Mouse (Mus musculus): ENCODE measurements around the gene D10Jhu81e. TPM values are rescaled to one million over a fixed set of nuclear protein-coding genes. Genes with fewer than 3 reads are reported as not detected.
"Not testable (repeated sequence)": the region's sequence is repeated elsewhere in the genome, so short reads cannot be mapped to it uniquely, and the experiment has no call there.

D10Jhu81e gene
- polyA plus RNA-seq, 1 experiment from 2014 or later: 20.8 TPM

DNA sequence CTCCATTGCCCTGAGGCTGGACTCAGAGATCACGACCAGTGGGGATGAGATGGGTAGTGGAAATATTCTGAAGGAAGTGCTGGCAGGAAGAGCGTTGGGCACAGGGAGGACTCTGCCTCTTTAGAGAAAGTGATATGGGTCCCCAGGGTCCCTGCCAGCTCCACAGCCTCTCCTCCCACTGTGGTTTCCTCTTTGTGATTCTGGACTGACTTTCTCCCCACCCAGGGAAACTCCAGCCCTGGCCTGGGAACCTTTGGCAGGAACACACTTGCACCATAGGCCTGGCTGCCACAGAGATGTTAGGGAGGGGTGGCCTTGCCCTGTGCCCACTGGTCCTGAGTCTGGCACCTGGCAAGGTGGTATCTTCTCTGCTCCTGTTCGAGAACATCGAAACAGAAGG lies 39.6 kb downstream of the D10Jhu81e start:
- Histone ChIP-seq H3K27ac (ENCODE audit: low read depth) (no peak overlapping the region), H3K4me3 (ENCODE audit: low read depth, low read length) (no peak overlapping the region), H3K4me1 (ENCODE audit: insufficient read depth) (peaks cover 13% of the 10 kb centered on the region), H3K27me3 (ENCODE audit: insufficient read depth, low read length) (no peaks in the 10 kb centered on the region), H3K9me3 (ENCODE audit: low read length) (no peaks in the 10 kb centered on the region), H3K4me2 (ENCODE audit: low read depth, low read length) (no peak overlapping the region), H3K9ac (replicated peaks) (no peak overlapping the region), H3K36me3 (replicated peaks; ENCODE audit: insufficient read depth, low read length) (no peaks in the 10 kb centered on the region)
- no peak for ATAC-seq
- no peak for TF ChIP-seq CTCF (IDR thresholded peaks at IDR 0.05; ENCODE audit: low read depth)
- no peak for TF ChIP-seq EP300 (IDR thresholded peaks at IDR 0.05; ENCODE audit: low read depth)
- WGBS (ENCODE audit: insufficient replicate concordance): 59% methylated on average over 4 of the region's 4 CpGs
- DNase-seq: no peak

DNA sequence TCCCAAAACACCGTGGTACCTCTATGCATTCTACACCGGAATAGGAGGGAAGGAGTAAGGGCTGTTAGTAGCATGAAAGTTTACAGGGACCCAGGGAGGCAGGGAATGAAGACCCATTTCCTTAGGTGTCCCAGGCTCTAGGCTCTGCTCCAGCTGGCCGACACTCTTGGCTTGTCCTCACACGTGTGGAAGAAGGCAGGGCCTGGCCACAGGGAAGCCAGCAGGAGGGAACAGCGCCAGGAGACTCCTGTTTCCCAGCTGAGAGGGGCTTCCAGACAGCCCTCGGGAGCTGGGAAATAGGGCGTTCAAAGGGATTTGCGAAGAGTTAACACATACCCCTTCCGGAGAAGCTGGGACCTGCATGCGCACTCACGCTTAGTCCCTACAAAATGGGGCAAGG lies 40.2 kb downstream of the D10Jhu81e start:
- WGBS (ENCODE audit: insufficient replicate concordance): 67% methylated on average over 11 of the region's 11 CpGs
- DNase-seq: no peak
- no peak overlapping the region for H3K4me2 ChIP-seq (ENCODE audit: low read depth, low read length)

DNA sequence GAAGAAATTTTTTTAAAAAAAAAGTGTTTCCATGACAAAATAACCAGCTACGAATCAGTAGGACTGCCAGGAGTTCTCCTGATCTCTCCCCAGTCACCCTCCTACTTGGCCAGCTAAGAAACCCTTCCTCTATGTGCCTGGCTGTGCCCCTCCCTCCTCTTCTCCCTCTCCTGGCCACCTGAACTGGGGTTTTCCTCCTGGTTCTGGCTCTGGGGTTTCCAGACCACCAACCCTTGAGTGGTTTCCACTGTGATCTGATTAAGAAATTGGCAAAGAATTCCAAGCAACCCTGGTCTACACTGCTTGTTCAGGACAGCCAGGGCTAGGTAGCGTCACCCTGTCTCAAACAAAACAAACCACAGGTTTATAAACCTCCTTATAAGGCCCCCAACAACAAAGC lies 40.9 kb downstream of the D10Jhu81e start:
- no peak overlapping the region for H3K9ac ChIP-seq (replicated peaks)
- no peaks in the 10 kb centered on the region for H3K36me3 ChIP-seq (replicated peaks; ENCODE audit: insufficient read depth, low read length)
- no peaks in the 10 kb centered on the region for H3K27me3 ChIP-seq (ENCODE audit: insufficient read depth, low read length)
- peaks cover 4% of the 10 kb centered on the region; the same call in 1 of the 2 replicates for H3K4me1 ChIP-seq (ENCODE audit: insufficient read depth)
- H3K9me3 ChIP-seq (ENCODE audit: low read length): no peaks in the 10 kb centered on the region
- ATAC-seq (no peak), DNase-seq (no peak)
- TF ChIP-seq EP300 (IDR thresholded peaks at IDR 0.05; ENCODE audit: low read depth): no peak
- no peak for TF ChIP-seq CTCF (IDR thresholded peaks at IDR 0.05; ENCODE audit: low read depth)
- WGBS (ENCODE audit: insufficient replicate concordance): 83% methylated on average over 2 of the region's 2 CpGs
- no peak overlapping the region for H3K4me2 ChIP-seq (ENCODE audit: low read depth, low read length)
- H3K4me3 ChIP-seq (ENCODE audit: low read depth, low read length): no peak overlapping the region
- H3K27ac ChIP-seq (ENCODE audit: low read depth): no peak overlapping the region

More for the DNA sequence above, 40.2 kb downstream of the D10Jhu81e start:
- no peaks in the 10 kb centered on the region for H3K27me3 ChIP-seq (ENCODE audit: insufficient read depth, low read length)
- H3K4me1 ChIP-seq (ENCODE audit: insufficient read depth): peaks cover 7% of the 10 kb centered on the region
- H3K27ac ChIP-seq (ENCODE audit: low read depth): no peak overlapping the region
- no peak overlapping the region for H3K4me3 ChIP-seq (ENCODE audit: low read depth, low read length)
- no peak overlapping the region for H3K9ac ChIP-seq (replicated peaks)
- no peaks in the 10 kb centered on the region for H3K36me3 ChIP-seq (replicated peaks; ENCODE audit: insufficient read depth, low read length)
- TF ChIP-seq EP300 (IDR thresholded peaks at IDR 0.05; ENCODE audit: low read depth): no peak
- no peak for TF ChIP-seq CTCF (IDR thresholded peaks at IDR 0.05; ENCODE audit: low read depth)
- no peaks in the 10 kb centered on the region for H3K9me3 ChIP-seq (ENCODE audit: low read length)
- no peak for ATAC-seq

DNA sequence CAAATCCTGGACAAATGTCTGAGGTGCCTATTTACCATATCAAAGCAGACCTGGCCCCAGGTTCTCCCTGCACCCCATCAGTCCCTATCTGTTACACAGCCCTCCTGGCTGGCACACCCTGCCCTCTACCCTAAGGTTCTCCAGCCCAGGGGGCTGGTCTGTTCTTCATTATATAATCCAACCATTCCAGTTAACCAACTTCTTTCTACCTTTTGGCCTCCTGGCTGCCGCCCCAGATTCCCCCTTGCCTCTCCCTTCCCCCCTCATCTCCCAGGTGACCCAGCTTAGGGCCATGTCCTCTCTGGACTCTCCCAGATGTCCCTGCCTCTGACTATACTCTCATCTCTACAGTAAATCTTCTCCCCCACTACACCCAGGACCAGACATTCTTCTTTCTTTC lies 41.7 kb downstream of the D10Jhu81e start:
- 52% methylated on average over 1 of the region's 1 CpGs for WGBS (ENCODE audit: insufficient replicate concordance)
- H3K9me3 ChIP-seq (ENCODE audit: low read length): no peaks in the 10 kb centered on the region
- no peak for DNase-seq
- no peak overlapping the region for H3K4me3 ChIP-seq (ENCODE audit: low read depth, low read length)
- H3K9ac ChIP-seq (replicated peaks): no peak overlapping the region
- peaks cover 4% of the 10 kb centered on the region; the same call in 1 of the 2 replicates for H3K4me1 ChIP-seq (ENCODE audit: insufficient read depth)
- no peaks in the 10 kb centered on the region for H3K36me3 ChIP-seq (replicated peaks; ENCODE audit: insufficient read depth, low read length)
- peak; percentile 41; the same call in 1 of the 2 replicates for ATAC-seq
- H3K4me2 ChIP-seq (ENCODE audit: low read depth, low read length): no peak overlapping the region
- TF ChIP-seq EP300 (IDR thresholded peaks at IDR 0.05; ENCODE audit: low read depth) (no peak), CTCF (IDR thresholded peaks at IDR 0.05; ENCODE audit: low read depth) (no peak)
- H3K27me3 ChIP-seq (ENCODE audit: insufficient read depth, low read length): no peaks in the 10 kb centered on the region
- no peak overlapping the region for H3K27ac ChIP-seq (ENCODE audit: low read depth)

DNA sequence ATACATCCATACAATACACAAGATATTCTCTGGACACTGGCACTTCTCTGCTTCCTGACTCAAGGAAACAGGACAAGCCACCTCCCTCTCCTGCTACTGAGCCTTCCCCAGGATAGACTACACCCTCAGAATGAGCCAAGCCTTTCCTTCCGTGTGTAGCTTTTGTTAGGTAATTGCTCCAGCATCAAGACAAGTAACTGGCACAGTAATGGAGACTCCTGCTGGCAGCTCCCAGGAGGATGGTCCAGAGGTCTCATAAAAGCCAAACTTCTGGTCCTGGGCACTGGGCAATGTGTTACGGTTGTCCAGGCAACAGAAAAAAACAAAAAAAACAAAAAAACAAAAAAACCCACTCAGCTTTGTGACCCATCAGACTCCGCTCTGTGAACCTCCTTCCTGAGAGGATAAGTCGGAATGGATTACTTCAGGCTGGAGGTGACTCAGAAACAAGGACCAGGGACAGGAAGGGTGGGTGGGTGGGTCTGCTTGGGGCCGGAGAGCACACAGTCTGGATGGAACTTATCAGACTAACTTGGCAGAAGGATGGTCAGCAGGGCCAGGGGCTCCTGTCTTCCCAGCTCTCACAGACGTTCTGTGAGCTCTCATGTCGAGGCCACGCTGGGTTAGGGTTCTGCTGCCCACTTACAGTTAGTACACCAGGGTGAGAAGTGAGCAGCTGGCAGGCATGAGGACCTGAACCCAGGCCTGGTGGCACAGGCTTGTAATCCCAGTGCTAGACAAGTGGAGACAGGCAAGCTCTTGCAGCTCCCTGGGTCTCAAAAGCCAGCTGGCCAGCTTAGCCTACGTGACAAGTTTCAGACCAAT lies 42.3 kb downstream of the D10Jhu81e start:
- H3K4me1 ChIP-seq (ENCODE audit: insufficient read depth): peaks cover 4% of the 10 kb centered on the region; the same call in 1 of the 2 replicates
- peak; percentile 27; the same call in 1 of the 2 replicates for ATAC-seq

DNA sequence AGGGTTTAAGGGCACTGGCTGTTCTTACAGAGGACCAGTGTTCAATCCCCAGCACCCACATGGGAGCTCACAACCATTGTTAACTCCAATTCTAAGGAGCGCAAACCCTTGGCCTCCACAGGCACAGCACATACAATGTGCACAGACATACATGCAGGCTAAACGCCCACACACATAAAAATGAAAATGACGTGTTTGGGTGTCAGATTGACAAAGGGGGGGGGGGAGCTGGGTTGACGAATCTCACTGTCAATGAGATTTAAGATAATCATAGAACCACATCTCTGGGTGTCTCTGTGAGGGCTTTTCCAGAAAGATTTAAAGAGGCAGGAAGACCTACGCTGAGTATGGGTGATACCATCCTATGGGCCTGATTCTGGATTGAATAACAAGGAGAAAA lies 43.3 kb downstream of the D10Jhu81e start:
- TF ChIP-seq EP300 (IDR thresholded peaks at IDR 0.05; ENCODE audit: low read depth) (no peak), CTCF (IDR thresholded peaks at IDR 0.05; ENCODE audit: low read depth) (no peak)
- DNase-seq (no peak), ATAC-seq (no peak)
- H3K4me2 ChIP-seq (ENCODE audit: low read depth, low read length): no peak overlapping the region
- H3K27ac ChIP-seq (ENCODE audit: low read depth): no peak overlapping the region
- H3K4me3 ChIP-seq (ENCODE audit: low read depth, low read length): no peak overlapping the region
- no peak overlapping the region for H3K9ac ChIP-seq (replicated peaks)
- no peaks in the 10 kb centered on the region for H3K9me3 ChIP-seq (ENCODE audit: low read length)
- 78% methylated on average over 5 of the region's 5 CpGs for WGBS (ENCODE audit: insufficient replicate concordance)
- H3K4me1 ChIP-seq (ENCODE audit: insufficient read depth): peaks cover 4% of the 10 kb centered on the region; the same call in 1 of the 2 replicates
- no peaks in the 10 kb centered on the region for H3K36me3 ChIP-seq (replicated peaks; ENCODE audit: insufficient read depth, low read length)
- no peaks in the 10 kb centered on the region for H3K27me3 ChIP-seq (ENCODE audit: insufficient read depth, low read length)

More for the DNA sequence above, 42.3 kb downstream of the D10Jhu81e start:
- H3K9me3 ChIP-seq (ENCODE audit: low read length): no peaks in the 10 kb centered on the region
- no peaks in the 10 kb centered on the region for H3K36me3 ChIP-seq (replicated peaks; ENCODE audit: insufficient read depth, low read length)
- 74% methylated on average over 9 of the region's 9 CpGs for WGBS (ENCODE audit: insufficient replicate concordance)
- no peak for DNase-seq
- no peak overlapping the region for H3K4me2 ChIP-seq (ENCODE audit: low read depth, low read length)
- no peak overlapping the region for H3K9ac ChIP-seq (replicated peaks)
- H3K4me3 ChIP-seq (ENCODE audit: low read depth, low read length): no peak overlapping the region
- no peak overlapping the region for H3K27ac ChIP-seq (ENCODE audit: low read depth)
- no peaks in the 10 kb centered on the region for H3K27me3 ChIP-seq (ENCODE audit: insufficient read depth, low read length)
- TF ChIP-seq EP300 (IDR thresholded peaks at IDR 0.05; ENCODE audit: low read depth): no peak
- no peak for TF ChIP-seq CTCF (IDR thresholded peaks at IDR 0.05; ENCODE audit: low read depth)

DNA sequence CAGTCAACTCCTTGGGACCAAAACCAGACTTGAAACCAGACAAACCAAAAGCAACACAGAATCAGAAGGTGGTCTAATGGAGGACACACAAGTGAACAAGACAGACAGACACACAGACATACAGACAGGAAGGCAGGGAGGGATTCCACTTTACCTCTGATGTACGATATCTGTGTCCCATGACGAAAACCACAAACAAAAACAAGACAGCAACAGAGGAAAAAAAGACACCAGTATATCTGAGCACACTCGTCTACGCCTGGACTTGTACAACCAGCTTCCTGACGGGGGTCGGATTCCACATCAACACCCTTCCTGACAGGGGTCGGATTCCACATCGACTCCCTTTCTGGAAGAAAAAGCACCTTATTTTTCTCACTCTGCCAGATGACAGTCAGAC lies 44.5 kb downstream of the D10Jhu81e start:
- DNase-seq; H3K27ac ChIP-seq (ENCODE audit: low read depth); H3K9ac ChIP-seq (replicated peaks); H3K27me3 ChIP-seq (ENCODE audit: insufficient read depth, low read length); H3K4me2 ChIP-seq (ENCODE audit: low read depth, low read length); H3K4me1 ChIP-seq (ENCODE audit: insufficient read depth); H3K9me3 ChIP-seq (ENCODE audit: low read length); ATAC-seq; H3K4me3 ChIP-seq (ENCODE audit: low read depth, low read length); H3K36me3 ChIP-seq (replicated peaks; ENCODE audit: insufficient read depth, low read length): not testable (repeated sequence)
- 72% methylated on average over 8 of the region's 8 CpGs for WGBS (ENCODE audit: insufficient replicate concordance)

DNA sequence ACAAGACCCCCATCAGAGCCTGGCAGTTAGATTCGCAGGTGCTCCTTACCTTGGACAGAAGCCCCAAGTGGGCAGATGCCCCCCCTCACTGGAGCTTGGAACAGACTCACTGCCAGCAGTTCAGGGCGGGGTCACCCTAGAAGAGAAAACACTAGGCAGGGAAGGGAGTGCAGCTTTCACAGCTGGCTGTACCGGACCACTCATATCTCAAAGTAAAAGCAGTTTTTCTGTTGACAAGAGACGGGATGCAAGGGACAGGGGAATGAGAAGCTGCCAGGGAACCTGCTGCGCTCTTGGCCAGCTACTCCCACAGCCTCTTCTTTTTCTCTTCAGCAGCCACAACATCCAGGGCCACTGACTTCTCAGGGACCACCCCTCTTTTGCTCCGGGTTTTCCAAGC lies 45.4 kb downstream of the D10Jhu81e start:
- not testable (repeated sequence) for DNase-seq; H3K4me3 ChIP-seq (ENCODE audit: low read depth, low read length); H3K4me2 ChIP-seq (ENCODE audit: low read depth, low read length); ATAC-seq; H3K27me3 ChIP-seq (ENCODE audit: insufficient read depth, low read length); H3K4me1 ChIP-seq (ENCODE audit: insufficient read depth); H3K27ac ChIP-seq (ENCODE audit: low read depth); H3K9me3 ChIP-seq (ENCODE audit: low read length); H3K9ac ChIP-seq (replicated peaks); H3K36me3 ChIP-seq (replicated peaks; ENCODE audit: insufficient read depth, low read length)
- WGBS (ENCODE audit: insufficient replicate concordance): 40% methylated on average over 6 of the region's 6 CpGs
